Mouse (Mus musculus) urinary bladder, adult 2 months (tissue): ENCODE data around the gene Snx29. TPM values are rescaled to one million over a fixed set of nuclear protein-coding genes. Genes with fewer than 3 reads are reported as not detected.

Source experiments
- DNase-seq: peaks from one replicate; pipeline ENCODE4 v3.0.0; 2022; ENCODE audit warnings: low spot score
- polyA plus RNA-seq: library from polyadenylated mRNA; depleted of rRNA; stranded (reverse); fragments of >200 nt; gene quantifications from 2 replicates; pipeline ENCODE4 v1.2.3, GENCODE M21; 2012

Snx29 gene
- polyA plus RNA-seq, 1 experiment: 8.1 TPM

- no peak for DNase-seq
Observed at GRCm38 (mm10) chr16:11688281-11689005, 365.7 kb downstream of the Snx29 start.

GRCm38 (mm10) chr16:11690097-11690496 lies 367.4 kb downstream of the Snx29 start:
- DNase-seq: no peak

- DNase-seq: no peak
Observed at GRCm38 (mm10) chr16:11690756-11691155, 368.0 kb downstream of the Snx29 start.

GRCm38 (mm10) chr16:11691487-11692200 lies 368.9 kb downstream of the Snx29 start:
- DNase-seq: no peak

GRCm38 (mm10) chr16:11692744-11693143 lies 370.0 kb downstream of the Snx29 start:
- no peak for DNase-seq

GRCm38 (mm10) chr16:11694386-11694785 lies 371.7 kb downstream of the Snx29 start:
- no peak for DNase-seq

- DNase-seq: no peak
Observed at GRCm38 (mm10) chr16:11696767-11697166, 374.1 kb downstream of the Snx29 start.

- no peak for DNase-seq
Observed at GRCm38 (mm10) chr16:11697710-11698357, 375.1 kb downstream of the Snx29 start.

GRCm38 (mm10) chr16:11701579-11701978 lies 378.9 kb downstream of the Snx29 start:
- DNase-seq: no peak

- DNase-seq: no peak
Observed at GRCm38 (mm10) chr16:11704096-11704495, 381.4 kb downstream of the Snx29 start.

- no peak for DNase-seq
Observed at GRCm38 (mm10) chr16:11705456-11705855, 382.7 kb downstream of the Snx29 start.

- DNase-seq: no peak
Observed at GRCm38 (mm10) chr16:11708097-11708496, 385.4 kb downstream of the Snx29 start.

GRCm38 (mm10) chr16:11709382-11709781 lies 386.7 kb downstream of the Snx29 start:
- DNase-seq: no peak

- DNase-seq: peak; percentile 11
Observed at GRCm38 (mm10) chr16:11709999-11710667, 387.4 kb downstream of the Snx29 start.

- no peak for DNase-seq
Observed at GRCm38 (mm10) chr16:11713265-11713865, 390.7 kb downstream of the Snx29 start.

GRCm38 (mm10) chr16:11716932-11717331 lies 394.2 kb downstream of the Snx29 start:
- no peak for DNase-seq

- DNase-seq: no peak
Observed at GRCm38 (mm10) chr16:11725901-11726300, 403.2 kb downstream of the Snx29 start.

- DNase-seq: no peak
Observed at GRCm38 (mm10) chr16:11727331-11727730, 404.6 kb downstream of the Snx29 start.

GRCm38 (mm10) chr16:11728131-11728530 lies 405.4 kb downstream of the Snx29 start:
- DNase-seq: no peak

GRCm38 (mm10) chr16:11728627-11729026 lies 405.9 kb downstream of the Snx29 start:
- no peak for DNase-seq

- no peak for DNase-seq
Observed at GRCm38 (mm10) chr16:11729111-11729510, 406.4 kb downstream of the Snx29 start.

GRCm38 (mm10) chr16:11729815-11730214 lies 407.1 kb downstream of the Snx29 start:
- no peak for DNase-seq
